Mouse (Mus musculus) liver, postnatal 0 days (tissue): Measurements from ENCODE around the gene Ehf.

Source experiments
- CTCF ChIP-seq: sonication (generic); IDR thresholded peaks from 2 replicates; pipeline ENCODE4 v1.5.1; 2016; ENCODE audit warnings: antibody characterized with exemption, low read depth
- EP300 ChIP-seq: IDR thresholded peaks from 2 replicates; pipeline ENCODE4 v1.6.1; 2016; ENCODE audit warnings: antibody characterized with exemption, low read depth, mild to moderate bottlenecking

- TF ChIP-seq CTCF: no peak
- TF ChIP-seq EP300: no peak
These were observed 82.2 kb downstream of the Ehf start for GRCm38 (mm10) chr2:103220871-103221270.
